Mouse (Mus musculus): ENCODE measurements at regions not wholly inside any gene's neighbourhood (a gene's known extent, or its start where the extent isn't known, plus 50 kb on each side); places are given as distances from the start of the nearest gene placed in this dataset.
"Not testable (repeated sequence)": the region's sequence is repeated elsewhere in the genome, so short reads cannot be mapped to it uniquely, and the experiment has no call there.

GRCm38 (mm10) chr16:30193294-30194261 lies 73.7 kb downstream of the Cpn2 start:
- peak; percentile 86 for DNase-seq

- DNase-seq: no peak
Measured at GRCm38 (mm10) chr16:30194836-30195235, 72.5 kb downstream of the Cpn2 start.

GRCm38 (mm10) chr16:30195859-30196258 lies 71.4 kb downstream of the Cpn2 start:
- not testable (repeated sequence) for DNase-seq

- no peak for DNase-seq
Measured at GRCm38 (mm10) chr16:30197351-30197750, 69.9 kb downstream of the Cpn2 start.

GRCm38 (mm10) chr16:30199836-30200235 lies 67.5 kb downstream of the Cpn2 start:
- no peak for DNase-seq

GRCm38 (mm10) chr16:30204144-30204543 lies 63.2 kb downstream of the Cpn2 start:
- no peak for DNase-seq

GRCm38 (mm10) chr16:30205314-30205815 lies 61.9 kb downstream of the Cpn2 start:
- DNase-seq: no peak

GRCm38 (mm10) chr16:30205816-30206356 lies 61.4 kb downstream of the Cpn2 start:
- DNase-seq: no peak
